Mouse (Mus musculus): Measurements from ENCODE around the gene Clca3a1.

GRCm38 (mm10) chr3:144703959-144704358 is 56.8 kb downstream of the Clca3a1 start:
- TF ChIP-seq POLR2A (IDR thresholded peaks at IDR 0.05; ENCODE audit: extremely low read depth, insufficient read depth, low read length) (no peak), CTCF (IDR thresholded peaks at IDR 0.05; ENCODE audit: low read depth, low read length) (no peak)
